Mouse (Mus musculus): ENCODE measurements around the gene Wdr76.

DNA sequence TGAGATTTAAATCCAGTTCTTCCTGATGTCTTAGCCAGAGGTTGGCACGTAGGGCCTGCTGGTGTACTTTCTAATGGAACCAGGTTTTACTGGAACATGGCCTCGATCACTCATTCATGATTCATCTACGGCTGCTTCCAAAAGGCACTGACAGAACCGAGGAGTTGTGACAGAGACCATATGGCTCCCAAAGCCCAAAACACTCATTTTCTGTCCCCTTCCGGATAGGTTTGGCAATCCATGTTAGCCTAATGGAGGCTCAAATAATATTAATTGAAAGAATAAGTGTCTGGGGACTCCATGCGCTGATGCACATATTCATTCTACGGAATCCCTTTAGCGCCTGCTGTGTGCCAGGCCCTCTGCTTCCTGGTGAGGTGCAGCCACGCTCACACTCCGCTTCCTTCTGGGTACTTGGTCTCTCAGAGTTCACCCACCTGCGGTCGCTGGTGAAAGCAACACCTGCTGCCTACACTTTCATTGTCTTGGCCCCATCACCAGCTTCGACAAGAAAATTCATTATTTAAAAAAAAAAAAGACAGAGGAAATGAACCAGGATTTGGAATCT, 76.4 kb downstream of the Wdr76 start:
- TF ChIP-seq ZKSCAN1 (IDR thresholded peaks at IDR 0.05; ENCODE audit: low read depth, low read length), result no peak
- no peak for TF ChIP-seq NELFE (IDR thresholded peaks at IDR 0.05; ENCODE audit: low read depth, low read length)
- no peak for TF ChIP-seq TCF12 (IDR thresholded peaks at IDR 0.05; ENCODE audit: low read depth, low read length)
- no peak for TF ChIP-seq POLR2A (IDR thresholded peaks at IDR 0.05; ENCODE audit: control insufficient read depth in 1 of 2, insufficient read depth in 1 of 2, low read depth in 1 of 2, low read length in 2 of 2, poor library complexity in 1 of 2)
- no peak for TF ChIP-seq ZNF384 (IDR thresholded peaks at IDR 0.05; ENCODE audit: low read depth, low read length)
- TF ChIP-seq CTCF (IDR thresholded peaks at IDR 0.05 in 2 of 3, conservative IDR thresholded peaks at IDR 0.05 in 1 of 3; ENCODE audit: control insufficient read depth in 1 of 3, insufficient read depth in 1 of 3, low read depth in 2 of 3, low read length in 3 of 3, poor library complexity in 1 of 3, severe bottlenecking in 1 of 3), result no peak
- TF ChIP-seq EP300 (IDR thresholded peaks at IDR 0.05; ENCODE audit: low read depth in 1 of 2, low read length in 2 of 2), result no peak
- no peak for TF ChIP-seq ELF1 (IDR thresholded peaks at IDR 0.05; ENCODE audit: low read depth, low read length)
- no peak for TF ChIP-seq GATA1 (IDR thresholded peaks at IDR 0.05; ENCODE audit: low read depth, low read length)
- TF ChIP-seq TAL1 (IDR thresholded peaks at IDR 0.05; ENCODE audit: low read length), result no peak
